Mouse (Mus musculus): Measurements from ENCODE around the gene Rcor3. TPM values are rescaled to one million over a fixed set of nuclear protein-coding genes. Genes with fewer than 3 reads are reported as not detected.

Gene Rcor3
- total RNA-seq (2021) (10 to 100 TPM; 20.7 to 23.8 TPM), polyA plus RNA-seq (2012; rRNA removed) (36.9 and 41.5 TPM in 2 replicates)
- long read RNA-seq, partial matches to known transcripts: 2 of 8 reads
- long read RNA-seq, other reads (novel, unspliced or antisense): 2 of 8 reads

DNA sequence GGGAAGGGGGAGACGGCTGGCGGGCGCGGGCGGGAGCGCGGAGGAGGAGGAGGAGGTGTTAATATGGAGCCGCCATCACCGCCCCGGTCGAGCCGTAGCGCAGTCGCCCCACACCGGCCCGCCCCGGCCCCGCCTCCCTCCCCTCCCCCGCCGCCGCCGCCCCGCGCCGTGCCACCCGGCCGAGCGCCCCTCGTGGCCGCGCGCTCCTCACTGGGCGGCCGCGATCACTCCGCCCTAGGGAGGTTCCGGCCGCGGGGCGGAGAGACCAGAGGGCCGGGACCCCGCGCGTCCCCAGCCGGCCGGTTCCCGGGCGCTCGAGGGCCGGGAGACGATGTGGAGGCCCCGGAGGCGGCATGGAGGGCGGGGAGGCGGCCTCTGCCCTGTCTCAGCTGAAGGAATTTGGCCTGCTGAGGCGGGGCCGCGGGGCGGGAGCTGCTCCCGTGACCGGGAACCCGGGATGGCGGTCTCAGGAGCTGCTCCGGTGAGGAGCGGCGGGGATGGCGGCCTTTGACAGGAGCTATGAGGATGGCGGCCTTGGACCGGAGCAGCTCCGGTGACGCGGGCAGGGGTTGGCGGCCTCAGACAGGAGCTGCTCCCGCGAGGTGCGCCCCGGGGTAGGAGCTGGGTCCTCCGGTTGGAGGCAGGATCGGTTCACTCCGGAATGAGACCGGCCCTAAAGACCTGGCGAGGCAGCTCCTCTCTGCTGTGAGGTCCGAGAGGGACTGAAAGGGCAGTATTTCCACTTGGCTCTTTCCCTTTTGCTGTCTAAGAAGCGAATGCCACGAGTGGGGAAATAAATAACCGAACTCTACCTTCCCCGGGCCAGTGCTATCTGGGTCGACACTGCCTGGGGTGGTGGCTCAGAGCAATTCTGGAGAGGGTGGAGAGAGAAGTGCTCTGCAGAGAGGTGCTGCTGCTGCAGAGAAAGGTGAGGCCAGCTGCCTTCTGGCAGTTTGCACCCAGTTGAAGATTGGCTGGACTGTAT lies at the start of gene Rcor3:
TSS of gene Rcor3 (minus strand) at position 137 of the 985 bp plus-strand sequence.
- peak; percentile 93 for DNase-seq

DNA sequence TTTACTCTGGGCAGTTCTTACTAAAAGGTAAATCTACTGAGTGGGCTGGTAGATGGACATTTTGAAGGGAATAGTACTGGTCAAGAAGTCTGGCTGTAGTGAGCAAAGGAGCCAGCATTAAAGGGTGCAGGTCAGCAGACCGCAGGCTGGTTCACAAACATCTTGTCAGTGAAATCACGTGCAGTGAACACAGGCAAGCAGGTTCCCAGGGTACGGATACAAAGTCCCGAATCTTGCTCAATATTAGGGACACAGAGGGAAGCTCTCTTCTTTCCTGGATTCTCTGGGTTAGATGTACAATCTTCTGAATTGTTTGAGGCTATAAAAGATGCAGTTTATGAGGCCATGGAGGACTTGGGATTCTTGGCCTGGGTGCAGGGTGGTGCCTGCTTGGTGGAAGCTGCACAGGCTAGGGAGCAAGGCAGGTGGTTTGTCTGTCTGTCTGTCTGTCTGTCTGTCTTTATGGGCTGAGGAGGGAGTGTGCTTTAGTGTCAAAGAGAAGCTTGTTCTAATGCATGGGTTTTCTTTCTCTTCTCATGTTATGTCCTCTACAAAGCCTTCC lies 43.9 kb upstream of the Rcor3 start:
- DNase-seq: no peak

DNA sequence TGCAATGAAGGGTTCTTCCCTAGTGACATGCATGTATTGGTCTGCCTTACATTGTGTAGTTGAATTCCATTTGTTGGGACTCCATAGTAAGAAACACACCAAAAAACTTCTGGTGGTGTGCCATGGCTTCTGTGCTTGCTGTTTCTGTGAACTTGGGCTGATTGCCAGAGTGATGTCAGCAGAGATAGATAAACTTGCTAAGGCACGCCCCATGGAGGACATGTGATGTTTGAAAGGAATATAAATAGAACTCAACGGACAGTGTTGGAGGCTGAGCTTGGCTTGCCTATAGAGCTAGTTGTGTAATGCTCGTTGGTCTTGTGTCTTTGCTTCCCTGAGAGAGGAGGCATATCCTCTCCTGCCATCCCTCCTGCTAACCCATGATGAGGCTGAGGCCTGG lies 42.0 kb upstream of the Rcor3 start:
- DNase-seq: no peak

DNA sequence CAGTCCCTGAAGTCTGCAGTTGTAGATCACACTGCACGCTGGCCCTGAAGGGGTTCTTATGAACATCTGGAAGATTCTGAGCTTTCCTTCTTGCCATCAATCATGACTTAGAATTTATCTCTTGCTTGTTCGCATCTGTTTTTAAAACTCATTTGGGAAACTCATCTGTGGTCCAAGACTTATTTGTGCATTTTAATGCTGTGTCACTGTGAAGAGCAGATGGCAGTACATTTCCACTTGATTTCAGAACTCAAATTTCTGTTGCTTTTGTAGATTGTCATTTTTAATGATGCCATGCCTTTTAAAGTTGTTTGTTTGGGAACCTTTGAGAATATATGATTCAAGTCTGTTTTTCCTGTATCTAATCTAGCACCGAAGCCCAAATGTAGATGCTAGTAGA lies 33.6 kb upstream of the Rcor3 start:
- DNase-seq: no peak

DNA sequence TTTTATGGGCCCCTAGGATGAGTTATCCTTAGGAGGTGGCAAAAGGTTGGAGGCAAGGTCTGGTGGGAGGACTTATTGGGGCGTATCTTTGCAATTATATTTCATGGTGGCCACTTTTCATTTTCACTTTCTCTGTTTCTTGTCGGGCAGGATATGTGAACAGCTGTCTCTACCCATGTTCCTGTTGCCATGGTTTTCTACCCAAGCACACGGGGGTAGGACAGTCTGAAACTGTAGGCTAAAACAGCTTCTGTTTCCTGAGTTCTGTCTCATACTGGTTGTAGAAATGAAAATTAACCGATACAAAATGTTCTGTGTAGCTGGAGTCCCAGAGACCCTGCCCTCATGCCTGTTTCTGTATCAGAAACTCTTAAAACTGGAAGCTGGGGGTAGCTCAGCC lies 13.3 kb upstream of the Rcor3 start:
- DNase-seq: no peak

DNA sequence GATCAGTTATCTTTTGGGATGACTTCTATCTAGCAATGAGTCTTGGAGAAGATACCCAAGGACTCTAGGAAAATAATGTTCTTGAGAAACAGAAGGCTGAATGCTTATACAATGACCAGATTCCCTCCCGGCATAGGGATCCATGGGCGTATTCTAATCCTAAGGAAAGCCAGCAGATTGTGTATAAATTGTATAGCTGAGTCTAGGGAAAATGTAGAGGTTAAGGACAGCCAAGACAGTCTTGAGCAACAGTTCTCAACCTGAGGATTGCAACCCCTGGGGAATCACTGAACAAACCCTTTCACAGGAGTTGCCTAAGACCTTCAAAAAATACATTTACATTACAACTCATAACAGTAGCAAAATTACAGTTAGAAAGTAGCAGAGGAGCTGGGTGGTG lies 2.5 kb upstream of the Rcor3 start:
- DNase-seq: no peak

DNA sequence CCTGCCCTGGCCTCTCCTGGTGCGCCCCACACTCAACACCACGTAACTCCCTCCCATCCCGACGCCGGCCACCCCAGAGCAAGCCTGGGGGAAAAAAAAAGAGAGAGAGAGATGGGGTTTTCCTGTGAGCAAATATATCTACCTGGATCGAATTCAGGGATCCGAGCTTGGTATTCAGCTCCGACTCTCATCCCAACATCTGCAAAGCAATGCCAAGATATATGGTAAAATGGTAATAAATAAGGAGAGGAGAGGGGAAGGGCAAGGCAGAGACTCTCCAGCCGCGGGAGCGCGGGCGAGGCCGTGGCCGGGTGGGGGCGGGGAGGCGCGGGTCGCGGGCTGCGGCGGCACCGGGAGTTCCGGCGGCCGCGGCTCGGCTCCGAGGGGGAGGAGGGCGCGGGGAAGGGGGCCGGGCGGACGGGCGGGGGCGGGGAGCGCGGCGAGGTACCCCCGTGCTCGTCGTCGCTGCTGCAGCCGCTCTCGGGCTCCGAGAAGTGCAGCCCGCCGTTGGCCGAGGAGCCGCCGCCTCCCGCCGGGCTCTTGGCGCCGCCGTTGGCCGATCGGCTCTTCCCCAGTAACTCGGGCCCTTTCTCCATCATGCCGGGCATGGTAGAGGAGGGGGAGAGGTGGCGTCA lies 454 bp downstream of the Rcor3 start:
- DNase-seq: no peak

DNA sequence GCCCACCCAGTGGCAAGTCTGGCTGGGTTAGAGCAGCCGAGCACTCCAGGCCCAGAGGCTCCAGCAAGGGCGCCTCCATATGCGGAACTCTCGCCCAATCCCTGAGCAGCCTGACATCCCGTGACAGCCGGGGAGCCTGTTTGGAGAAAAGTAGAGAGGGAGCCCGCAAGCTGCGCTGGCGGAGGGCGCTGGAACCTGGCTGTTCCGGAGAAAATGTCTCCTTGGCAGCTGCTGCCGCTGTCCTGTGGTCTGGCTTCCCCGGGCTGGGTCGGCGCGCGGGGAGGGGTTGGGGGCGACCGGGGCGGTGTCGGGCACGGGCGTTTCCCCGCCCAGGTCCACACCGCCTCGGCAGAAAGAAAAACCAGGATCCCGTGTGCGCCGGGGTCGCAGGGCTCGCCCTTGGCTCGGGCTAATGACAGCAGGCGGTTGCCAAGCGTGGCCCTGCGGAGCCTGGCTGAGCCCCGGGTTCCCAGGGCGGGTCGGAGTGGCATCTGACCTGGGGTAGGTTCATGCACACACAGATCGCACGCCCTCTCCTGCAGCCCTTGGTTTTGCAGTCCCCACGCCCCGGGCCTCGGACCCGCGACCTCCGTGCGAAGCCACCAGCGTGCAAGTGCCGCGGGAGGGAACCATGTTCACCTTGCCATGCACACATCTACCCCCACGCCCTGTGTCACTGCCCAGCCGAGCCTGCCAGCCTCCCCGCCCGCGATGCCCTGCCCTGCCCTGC lies 1.1 kb downstream of the Rcor3 start:
- DNase-seq: peak; percentile 89

DNA sequence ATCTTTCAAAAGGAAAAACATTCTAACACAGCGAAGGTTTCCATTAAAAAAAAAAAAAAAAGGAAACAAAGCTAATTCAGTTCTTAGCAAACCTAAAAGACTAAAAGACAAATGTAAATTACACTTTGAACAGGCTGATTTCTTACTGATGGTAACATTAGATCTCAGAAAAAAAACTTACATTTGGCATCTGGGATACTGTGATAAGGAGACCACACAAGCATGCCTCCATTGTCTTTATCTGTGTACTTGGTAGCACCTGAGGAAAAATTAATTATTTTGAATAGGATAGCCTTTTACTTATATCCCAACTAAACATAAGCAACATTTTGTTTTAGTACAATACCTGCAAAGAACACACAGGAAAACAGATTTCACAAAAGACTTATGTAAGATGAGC lies 7.7 kb downstream of the Rcor3 start:
- DNase-seq: no peak

DNA sequence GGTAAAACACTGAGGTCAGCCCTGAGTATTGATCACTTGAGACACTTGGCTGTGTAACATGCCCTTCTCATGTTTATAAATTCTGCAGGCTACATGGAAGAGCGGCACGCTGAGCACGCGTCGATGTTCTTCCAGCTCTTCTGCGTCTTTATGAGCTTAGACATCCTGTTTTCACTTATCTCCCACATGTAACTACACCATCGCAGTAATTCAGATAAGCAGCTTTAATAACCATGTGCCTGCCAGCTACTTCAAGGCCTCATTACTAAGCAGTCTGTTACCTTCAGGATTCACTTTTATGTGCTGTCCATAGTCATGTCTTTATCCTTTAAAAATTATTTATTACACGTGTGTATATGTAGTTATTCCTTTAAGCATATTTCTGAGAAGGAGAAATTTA lies 9.5 kb downstream of the Rcor3 start:
- no peak for DNase-seq

DNA sequence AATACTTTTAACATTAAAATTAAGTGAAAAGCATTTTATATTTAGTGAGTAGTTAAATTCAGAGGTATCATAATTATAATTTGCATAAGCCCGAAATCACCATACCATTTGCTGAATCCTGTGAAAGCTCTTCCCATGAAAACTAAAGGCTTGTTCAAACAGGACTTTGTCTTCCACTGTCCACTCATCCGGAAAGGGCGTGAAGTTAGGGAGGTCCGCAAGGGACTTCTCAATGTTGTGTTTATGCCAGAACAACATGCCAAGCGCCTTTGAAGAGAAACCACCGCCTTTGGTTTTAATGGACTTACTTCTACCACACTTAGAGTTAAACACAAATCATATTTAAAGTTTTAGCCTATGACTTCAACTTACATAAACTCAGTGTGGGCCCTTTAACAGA lies 12.1 kb downstream of the Rcor3 start:
- DNase-seq: no peak

DNA sequence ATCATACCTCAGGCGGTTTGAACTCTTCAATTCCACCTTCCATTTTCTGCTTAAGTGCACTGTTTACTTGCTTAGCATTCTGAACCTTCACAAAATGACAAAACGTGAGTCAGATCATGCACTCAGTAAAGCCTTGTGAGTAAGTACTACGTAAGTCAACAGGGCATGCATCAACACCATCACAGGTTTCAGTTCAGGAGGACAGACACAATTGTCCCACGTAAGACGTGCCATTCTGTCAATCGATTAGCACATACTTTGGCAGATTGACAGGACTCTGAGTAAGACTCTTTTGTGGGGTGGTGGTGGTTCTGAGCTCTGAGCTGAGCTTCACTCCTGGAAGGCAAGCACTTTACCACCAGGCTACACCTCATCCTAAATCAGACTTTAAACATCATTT lies 21.6 kb downstream of the Rcor3 start:
- DNase-seq: no peak

DNA sequence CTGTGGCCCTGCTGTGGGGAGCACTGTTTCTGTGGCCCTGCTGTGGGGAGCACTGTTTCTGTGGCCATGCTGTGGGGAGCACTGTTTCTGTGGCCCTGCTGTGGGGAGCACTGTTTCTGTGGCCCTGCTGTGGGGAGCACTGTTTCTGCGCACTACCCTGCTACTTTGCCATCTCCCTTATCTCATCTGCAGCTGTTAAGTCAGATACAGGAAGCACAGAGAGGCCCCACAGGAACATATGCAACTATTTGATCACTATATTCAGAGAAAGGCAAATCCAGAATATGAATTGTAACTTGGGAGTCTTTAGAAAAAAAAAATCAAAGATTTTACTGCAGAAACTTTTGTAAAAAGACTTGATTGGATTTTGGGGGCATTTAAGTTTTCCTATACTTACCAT lies 22.5 kb downstream of the Rcor3 start:
- no peak for DNase-seq

DNA sequence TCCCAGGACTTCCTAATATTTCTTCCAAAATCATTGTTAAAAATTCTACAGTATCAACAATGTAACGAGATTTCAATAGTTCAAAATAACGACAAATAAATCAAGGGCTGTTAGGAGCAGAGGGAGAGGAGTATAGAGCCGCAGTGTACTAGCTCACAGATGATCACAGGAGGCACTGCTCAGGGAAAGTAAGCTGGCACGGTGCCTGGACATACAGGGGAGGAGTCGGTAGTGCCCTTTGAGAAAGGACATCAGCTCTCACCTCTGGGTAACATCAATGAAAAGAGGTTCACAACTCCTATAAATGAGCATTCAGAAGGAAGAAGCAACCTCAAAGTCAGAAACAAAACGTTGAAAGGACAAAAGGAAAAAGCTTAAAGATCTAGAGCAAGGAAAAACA lies 28.7 kb downstream of the Rcor3 start:
- peak; percentile 42 for DNase-seq

DNA sequence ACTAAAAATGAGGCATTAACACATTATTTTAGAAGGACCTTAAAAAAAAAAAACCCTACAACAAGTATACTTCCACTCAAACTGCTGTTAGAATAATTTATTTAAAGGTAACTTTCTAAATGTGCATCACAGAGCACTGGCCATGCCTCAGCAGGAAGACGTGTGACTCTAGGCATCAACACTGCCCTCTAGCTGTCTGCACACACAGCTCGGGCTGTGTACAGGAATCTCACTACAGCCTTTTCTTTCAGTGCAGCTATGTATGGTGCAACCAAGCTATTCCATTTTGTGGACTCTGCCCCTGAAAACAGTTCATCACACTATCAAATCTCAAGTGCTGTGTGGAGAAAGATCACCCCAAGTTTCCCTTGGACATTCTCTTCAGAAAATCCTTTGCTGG lies 30.5 kb downstream of the Rcor3 start:
- DNase-seq: peak; percentile 34

DNA sequence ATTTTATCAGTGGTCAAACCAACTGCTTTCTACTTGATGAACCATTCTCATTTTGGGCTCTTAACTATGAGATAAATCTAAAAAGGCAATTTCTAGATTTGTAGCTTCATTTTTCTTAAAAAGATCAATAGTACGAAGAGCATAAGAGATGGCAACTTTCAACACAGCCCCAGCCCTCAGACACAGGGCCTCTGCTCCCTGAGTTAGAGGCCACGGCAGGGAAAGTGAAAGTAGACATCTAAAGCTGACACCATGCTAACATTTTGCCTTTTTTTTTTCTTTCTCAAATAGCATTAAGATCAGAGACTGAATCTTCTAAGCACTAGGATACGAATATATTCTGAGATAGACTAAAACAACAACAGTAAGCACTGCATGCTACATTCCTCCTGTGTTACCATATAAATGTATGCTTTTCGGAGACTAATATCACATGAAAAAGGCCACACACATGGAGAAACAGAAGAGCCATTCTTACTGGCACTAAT lies 31.9 kb downstream of the Rcor3 start:
- no peak for DNase-seq

DNA sequence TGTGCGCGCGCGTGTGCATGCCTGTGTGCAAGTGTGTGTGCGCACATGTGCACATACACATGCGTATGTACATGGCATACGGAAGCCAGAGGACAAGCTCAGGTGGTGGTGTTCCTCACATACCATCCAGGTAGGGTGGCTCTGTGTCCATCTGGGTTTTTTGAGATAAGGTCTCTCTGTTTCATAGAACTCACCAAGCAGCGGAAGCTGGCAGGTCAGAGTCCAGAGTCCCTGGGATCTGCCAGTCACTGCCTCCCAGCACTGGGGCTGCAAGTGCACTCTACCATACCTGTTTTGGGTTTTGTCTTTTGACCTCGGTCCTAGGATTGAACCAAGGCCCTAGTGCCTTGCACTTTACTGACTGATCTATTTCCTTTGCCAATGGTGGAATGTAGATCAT lies 33.8 kb downstream of the Rcor3 start:
- DNase-seq: no peak

DNA sequence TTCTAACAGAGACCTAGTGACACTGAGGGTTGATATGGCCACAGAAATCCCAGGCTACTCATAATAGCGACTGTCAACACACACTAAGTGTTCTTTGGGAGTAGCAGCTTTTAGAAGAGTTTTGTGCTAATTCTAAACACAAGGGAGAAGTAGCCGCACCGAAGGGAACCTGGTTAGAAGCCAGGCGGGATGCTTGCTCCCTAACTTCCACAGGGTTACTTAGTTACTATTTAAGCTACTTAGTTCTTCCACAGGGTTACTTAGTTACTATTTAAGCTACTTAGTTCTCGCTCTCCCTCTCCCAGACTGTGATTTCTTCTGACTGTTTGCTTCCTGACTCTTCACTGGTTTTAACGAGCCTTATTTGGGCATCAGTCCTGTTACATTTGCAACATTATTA lies 34.7 kb downstream of the Rcor3 start:
- no peak for DNase-seq

DNA sequence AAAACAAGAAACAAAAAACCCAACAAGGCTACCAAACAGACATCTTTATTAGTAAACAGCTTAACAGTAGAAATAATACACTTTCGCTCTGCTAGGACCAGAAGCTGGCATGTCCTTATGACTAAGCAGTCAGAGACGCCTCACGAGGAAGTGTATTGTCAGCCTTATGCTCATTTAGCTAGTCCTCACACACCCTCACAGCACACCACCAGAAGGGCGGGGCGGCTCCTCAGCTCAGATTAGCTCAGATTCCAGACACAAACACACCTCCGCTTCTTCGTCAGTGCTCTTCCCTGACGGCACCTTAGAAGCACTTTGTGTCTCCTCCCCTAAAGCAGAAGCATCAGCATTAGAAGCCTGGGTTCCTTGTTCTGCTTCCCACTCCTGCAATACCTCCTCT lies 36.5 kb downstream of the Rcor3 start:
- no peak for DNase-seq

DNA sequence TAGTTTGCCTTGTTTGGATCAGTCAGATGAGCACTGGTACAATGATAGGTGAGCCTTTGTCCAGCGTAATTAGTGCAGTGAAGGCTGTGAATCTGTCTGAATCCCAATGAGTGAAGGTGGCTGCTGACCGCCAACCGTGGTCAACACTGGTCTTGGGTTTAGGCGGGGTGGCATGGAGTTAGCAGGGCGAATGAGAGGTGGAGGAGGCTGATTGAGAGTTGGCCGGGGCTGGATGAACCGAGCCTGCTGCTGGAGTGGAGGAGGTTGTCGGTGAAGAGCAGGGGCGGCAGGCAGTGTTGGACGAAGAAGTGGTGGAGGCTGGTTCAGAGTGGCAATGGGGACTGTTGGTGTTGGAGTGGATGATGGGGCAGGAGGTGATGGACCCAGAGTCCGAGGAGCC lies 37.1 kb downstream of the Rcor3 start:
- no peak for DNase-seq

DNA sequence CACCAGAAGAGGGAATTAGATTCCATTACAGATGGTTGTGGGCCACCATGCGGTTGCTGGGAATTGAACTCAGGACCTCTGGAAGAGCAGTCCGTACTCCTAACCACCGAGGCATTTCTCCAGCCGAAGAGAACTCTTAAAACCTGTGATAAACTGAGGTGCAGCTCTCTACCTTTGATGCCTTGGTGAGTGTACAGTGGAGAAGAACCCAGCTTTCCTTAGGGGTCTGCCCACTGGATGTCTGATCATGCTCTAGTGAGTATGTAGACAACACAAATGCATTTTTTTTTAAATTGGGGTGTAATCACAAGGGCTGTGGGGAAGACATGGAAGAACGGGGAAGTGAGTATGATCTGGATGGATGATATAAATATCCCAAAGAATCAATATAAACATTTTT lies 42.2 kb downstream of the Rcor3 start:
- no peak for DNase-seq
